Mouse (Mus musculus) C2C12 (cell line): ENCODE data around the gene Stk11ip.

Source experiments
- CEBPB ChIP-seq: IDR thresholded peaks from one replicate; pipeline ENCODE4 v1.6.1; 2011; ENCODE audit warnings: low read depth, mild to moderate bottlenecking, control low read depth, moderate library complexity
- CTCF ChIP-seq: IDR thresholded peaks from one replicate; pipeline ENCODE4 v1.5.1; 2011; ENCODE audit not compliant: control insufficient read depth, insufficient read depth, insufficient read length
- FOSL1 ChIP-seq: IDR thresholded peaks from one replicate; pipeline ENCODE4 v1.8.0; 2011; ENCODE audit warnings: mild to moderate bottlenecking, low read length; ENCODE audit not compliant: poor library complexity, insufficient read depth, severe bottlenecking
- MYOD1 ChIP-seq: IDR thresholded peaks from one replicate; pipeline ENCODE4 v1.6.1; 2011; ENCODE audit warnings: low read depth; ENCODE audit not compliant: control insufficient read depth, insufficient read length
- MYOG ChIP-seq: IDR thresholded peaks from one replicate; pipeline ENCODE4 v1.6.1; 2011; ENCODE audit not compliant: control insufficient read depth, insufficient read length; ENCODE audit errors: extremely low read depth
- USF1 ChIP-seq: IDR thresholded peaks from one replicate; pipeline ENCODE4 v1.6.1; 2011; ENCODE audit warnings: low read depth, mild to moderate bottlenecking, control low read depth, moderate library complexity

DNA sequence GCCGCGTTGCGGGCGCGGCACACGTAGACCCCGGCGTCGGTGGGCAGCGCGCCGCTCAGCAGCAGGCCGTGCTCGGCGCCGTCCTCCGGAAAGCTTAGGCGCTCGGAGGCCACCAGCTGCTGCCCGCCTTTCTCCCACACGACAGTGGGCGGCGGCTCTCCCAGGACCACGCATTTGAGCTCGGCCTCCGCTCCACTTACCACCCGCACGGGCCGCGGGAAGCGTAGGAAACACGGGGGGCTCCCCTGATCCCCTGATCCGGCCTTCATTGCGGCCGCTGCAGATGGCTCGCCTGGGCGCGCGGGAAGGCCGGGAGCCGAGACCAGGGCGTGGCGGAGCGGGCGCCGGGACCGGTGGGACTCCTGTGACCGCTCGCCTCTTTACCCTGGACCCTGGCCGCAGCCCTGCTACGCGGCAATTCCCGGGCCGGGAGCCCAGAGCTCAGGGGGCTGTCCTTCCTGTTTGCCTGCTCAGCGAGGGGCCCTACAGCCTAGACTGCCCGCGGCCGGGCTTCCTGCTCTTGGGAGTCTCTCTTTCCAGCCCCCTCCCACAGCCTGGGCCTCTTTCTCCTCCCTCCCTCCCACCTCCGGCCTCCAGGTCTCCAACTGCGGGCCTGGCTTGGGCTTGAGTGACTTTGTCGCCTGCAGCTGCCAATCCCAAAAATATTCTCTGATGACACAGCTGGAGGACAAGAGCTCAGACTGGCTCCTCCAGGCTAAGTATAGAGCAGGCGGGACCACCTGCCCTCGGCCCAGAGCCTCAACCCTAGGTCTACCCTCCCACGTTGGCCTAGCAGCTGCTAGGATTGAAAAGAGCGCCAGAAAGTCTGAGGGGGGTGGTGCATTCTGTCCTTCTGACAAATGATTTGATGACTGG lies 15.1 kb upstream of the Stk11ip start, which contains the start of gene Obsl1:
- TF ChIP-seq CTCF (no peak), USF1 (no peak), FOSL1 (no peak), MYOG (no peak), MYOD1 (no peak), CEBPB (no peak)
